Mouse (Mus musculus): Measurements from ENCODE around the gene Pcdh10.

Gene Pcdh10

DNA sequence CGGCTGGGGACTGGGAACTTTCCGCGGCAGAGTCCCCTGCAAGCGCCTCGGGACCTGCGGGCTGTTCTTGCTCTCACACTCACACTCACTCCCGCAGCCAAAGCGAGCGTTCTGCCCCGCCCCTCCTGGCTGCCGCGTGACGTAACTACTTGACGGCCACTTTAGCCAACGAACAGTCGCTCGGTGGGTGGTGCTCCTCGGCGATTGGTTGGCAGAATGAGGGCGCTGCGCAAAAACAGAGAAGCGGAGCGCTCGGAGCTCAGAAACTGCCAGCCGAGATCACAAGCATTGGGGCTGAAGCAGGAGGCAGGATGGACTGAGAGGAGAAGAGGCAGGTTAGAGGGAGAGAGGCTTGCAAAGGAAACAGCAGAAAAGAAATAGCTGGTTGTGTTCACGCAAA, at the start of gene Pcdh10:
Gene Pcdh10, plus strand, starts transcription at position 254 of the 400 bp plus-strand sequence.
- no peak for DNase-seq (ENCODE audit: low spot score in 2 of 2)

DNA sequence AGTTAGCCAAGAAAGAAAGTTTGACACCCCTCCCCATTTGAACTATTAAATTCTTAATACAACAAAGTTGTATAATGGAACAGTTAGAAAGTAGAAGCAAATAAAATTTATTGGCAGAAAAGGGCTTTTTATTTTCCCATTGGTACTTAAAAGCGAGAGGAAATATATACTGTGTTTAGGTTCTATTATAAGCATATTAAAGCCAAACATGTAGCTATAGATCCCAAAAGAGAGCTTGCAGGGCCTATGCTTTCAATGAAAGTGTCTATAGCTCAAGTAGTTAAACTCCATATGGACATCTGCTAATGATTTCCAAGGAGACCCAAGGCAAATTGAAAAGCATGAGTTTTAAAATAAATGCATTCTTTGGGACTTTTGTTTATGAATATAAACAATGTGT, 22.3 kb upstream of the Pcdh10 start:
- no peak for DNase-seq (ENCODE audit: low spot score in 2 of 2)

DNA sequence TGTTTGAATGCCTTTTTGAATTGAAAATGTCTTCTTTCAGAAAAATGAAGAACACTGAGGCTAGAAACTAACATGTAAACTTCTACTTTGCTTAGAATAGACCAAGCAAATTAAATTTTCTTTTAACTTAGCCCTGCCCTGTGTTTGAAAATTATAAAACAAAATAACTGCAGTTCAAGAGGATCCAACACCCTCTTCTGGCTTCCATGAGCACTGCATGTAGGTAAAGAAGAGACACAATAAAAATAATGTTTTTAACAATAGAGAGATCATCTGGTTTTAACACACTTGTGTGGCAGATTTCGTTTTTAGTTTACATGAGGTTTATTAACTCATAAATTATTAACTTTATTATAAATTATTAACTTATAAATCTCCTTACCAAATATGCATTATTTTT, 9.2 kb upstream of the Pcdh10 start:
- DNase-seq (ENCODE audit: low spot score in 2 of 2), result no peak

DNA sequence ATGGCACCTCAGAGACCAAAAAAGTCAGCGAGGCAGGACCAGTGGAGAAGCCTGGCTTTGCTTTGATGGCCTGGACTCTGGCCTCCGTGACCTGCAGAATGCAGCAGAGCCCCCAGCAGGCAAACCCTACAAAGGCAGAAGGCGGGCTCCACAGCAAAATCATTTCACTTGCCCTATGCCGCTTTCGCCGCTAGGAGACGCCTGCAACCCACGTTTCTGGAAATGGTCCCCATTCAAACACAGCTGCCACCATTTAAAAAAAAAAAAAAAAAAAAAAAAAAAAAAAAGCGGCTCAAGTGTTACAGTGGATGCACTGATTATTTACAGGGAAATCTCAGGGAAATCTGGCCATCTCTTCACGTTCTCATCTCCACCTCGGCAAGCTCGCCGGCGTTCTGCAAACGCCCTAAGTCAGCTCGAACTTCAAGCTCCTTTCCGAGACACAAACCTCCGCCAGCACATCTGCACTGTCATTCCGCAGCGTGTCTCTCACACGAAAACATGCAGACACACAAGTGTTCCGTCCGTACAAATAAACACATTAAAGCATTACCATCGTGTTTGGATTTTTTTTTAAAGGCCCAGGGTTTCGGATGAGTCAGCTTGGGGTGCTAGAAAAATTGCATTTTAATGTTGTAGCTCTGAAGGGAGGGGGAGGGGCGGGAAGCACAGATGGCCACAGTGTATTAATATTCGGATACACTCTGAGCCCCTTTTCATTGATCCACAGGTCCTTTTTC, 2.3 kb upstream of the Pcdh10 start:
- DNase-seq (ENCODE audit: low spot score in 2 of 2), result no peak

DNA sequence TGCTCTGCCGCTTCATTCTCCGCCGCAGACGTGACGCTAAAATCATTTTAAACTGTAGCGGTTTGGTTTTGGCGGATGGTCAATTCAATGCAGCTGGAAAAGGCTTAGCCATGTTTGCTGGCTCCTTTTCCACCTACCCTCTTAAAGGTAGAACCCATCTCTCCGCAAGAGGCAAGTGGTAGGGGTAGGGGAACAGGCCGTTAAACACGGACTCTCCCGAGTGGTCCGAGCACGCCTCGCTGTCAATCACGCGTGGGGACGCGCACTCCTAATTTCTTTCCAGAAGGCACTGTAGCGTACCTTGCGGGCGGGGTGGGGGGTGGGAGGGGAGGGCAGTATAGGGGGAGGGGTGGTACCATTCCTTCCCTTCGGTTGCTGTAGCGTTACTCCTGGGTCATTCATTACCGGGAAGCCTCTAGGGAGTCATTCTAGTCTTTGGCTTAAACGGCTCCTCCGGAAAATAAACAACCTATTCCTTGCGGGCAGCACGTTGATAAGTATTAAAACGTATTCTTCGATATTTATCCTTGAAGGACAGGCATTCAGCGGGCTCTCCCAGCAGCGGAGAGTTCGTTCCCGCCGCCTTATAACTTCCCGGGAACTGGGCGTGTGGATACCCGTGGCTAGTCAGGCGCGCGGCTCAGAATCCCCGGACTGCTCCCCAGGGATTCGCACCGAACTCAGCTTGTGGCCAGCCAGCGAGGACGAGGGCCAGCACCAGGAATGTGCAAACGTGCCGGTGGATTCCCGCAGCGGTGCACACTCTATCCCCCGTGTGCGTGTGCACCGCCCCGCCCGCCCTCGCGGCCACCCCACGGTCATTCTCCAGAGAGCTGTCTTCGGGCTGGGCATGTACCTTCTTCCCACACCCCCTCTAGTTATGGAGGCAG, 1.5 kb upstream of the Pcdh10 start:
- no peak for DNase-seq (ENCODE audit: low spot score in 2 of 2)

DNA sequence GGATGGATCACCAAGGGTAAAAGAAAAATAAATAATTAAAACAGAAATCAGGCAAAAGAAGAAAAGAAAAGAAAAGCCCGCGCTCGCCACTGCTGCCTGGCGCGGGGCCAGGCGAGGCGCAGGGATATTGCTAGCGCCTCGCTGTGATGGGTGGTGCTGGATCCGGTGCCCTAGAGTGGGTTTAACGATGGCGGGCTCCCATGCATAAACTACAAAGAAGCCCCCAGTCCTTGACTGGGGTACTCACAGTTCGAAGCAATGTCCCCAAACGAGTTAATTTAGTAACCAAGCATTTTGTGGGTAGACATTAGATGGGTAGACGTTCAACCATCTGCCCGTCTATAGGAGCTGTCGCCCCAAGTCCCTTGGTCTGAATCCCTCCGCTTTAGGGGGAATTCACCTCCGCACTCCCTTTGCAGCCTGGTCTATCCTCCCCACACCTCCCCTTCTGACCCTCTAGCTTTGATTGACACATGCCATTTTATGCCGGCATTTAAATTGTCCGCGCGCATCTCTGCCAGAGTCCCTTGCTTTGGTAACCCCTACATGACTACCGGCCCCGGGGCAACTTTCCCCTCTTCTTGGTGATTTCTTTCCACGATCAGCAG, 703 bp upstream of the Pcdh10 start:
- DNase-seq (ENCODE audit: low spot score in 2 of 2), result no peak

DNA sequence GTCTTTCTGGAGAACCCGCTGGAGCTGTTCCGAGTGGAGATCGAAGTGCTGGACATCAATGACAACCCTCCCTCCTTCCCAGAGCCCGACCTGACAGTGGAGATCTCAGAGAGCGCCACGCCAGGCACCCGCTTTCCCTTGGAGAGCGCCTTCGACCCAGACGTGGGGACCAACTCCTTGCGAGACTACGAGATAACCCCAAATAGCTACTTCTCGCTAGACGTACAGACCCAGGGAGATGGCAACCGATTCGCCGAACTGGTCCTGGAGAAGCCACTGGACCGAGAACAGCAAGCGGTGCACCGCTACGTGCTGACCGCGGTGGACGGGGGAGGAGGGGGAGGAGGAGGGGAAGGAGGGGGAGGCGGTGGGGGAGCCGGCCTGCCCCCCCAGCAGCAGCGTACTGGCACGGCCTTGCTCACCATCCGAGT, 1.4 kb downstream of the Pcdh10 start:
- DNase-seq (ENCODE audit: low spot score in 2 of 2), result no peak

DNA sequence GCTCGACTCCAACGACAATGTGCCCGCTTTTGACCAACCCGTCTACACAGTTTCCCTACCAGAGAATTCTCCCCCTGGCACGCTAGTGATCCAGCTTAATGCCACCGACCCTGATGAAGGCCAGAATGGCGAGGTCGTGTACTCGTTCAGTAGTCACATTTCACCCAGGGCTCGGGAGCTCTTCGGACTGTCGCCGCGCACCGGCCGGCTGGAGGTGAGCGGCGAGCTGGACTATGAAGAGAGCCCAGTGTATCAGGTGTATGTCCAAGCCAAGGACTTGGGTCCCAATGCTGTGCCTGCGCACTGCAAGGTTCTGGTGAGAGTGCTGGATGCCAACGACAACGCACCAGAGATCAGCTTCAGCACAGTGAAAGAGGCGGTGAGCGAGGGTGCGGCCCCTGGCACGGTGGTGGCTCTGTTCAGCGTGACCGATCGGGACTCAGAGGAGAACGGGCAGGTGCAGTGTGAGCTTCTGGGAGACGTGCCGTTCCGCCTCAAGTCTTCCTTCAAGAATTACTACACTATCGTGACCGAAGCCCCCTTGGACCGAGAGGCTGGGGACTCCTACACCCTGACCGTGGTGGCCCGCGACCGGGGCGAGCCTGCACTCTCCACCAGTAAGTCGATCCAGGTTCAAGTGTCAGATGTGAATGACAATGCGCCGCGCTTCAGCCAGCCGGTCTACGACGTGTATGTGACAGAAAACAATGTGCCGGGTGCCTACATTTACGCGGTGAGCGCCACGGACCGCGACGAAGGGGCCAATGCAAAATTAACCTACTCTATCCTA, 2.0 kb downstream of the Pcdh10 start:
- DNase-seq (ENCODE audit: low spot score in 2 of 2), result no peak

DNA sequence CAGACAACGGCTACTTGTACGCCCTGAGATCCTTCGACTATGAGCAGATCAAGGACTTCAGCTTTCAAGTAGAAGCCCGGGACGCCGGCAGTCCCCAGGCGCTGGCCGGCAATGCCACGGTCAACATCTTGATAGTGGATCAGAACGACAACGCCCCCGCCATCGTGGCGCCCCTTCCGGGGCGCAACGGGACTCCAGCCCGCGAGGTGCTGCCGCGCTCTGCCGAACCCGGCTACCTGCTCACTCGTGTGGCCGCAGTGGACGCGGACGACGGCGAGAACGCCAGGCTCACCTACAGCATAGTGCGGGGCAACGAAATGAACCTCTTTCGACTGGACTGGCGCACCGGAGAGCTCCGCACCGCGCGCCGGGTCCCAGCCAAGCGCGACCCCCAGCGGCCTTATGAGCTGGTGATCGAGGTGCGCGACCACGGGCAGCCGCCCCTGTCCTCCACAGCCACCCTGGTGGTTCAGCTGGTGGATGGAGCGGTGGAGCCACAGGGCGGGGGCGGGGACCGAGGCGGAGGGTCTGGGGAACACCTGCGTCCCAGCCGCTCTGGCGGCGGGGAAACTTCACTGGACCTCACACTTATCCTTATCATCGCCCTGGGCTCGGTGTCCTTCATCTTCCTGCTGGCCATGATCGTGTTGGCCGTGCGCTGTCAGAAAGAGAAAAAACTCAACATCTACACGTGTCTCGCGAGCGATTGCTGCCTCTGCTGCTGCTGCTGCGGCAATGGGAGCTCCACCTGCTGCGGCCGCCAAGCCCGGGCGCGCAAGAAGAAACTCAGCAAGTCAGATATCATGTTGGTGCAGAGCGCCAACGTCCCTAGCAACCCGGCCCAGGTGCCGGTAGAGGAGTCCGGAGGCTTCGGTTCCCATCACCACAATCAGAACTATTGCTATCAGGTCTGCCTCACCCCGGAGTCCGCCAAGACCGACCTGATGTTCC, 2.9 kb downstream of the Pcdh10 start:
- no peak for DNase-seq (ENCODE audit: low spot score in 2 of 2)

DNA sequence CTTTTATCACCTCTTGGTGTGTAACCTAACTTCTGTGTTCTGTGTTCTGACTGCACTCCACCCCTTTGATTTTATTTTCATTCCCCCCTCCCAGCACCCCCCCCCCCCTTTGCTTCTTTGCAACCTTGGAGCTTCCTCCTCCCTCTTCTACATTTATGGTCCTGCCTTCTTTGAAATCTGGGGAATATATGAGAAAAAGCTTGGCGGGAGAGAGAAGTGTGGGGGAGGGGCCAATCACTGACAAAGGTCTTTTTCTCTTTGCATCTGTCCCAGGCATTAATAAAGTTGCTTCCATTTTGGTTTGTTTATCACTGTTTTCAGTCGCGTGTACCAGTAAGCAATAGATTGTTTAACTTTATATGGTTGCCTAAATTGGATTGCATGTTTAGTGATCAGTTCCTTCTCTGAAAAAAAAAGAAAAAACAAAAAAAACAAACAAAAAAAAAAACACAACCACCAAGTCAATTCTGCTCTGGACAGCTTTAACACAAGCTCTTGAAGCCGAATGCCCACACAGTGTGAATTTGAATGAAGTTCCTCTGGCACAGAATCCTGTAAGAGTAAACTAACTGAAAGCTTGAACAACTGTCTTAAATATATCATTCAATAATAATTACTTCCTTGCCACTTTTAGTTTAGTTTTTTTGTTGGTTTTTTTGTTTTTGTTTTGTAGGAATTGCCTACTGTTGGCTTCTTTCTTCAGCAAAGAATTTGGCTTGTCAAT, 4.0 kb downstream of the Pcdh10 start:
- no peak for DNase-seq (ENCODE audit: low spot score in 2 of 2)

DNA sequence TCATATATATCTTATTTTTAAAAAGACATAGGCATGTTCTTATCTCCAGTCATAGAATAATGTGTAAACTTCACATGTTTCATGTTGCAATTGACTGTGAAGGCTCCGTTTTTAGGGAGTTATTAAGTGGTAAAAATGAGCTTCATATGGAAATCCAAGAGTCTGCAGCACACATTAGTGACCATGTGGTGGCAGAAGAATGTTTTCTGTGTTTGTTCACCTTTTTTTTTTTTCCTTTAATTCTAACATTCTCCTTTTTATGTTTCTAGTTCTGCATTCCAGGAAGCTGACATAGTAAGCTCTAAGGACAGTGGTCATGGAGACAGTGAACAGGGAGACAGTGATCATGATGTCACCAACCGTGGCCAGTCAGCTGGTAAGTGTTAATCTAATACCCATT, 5.6 kb downstream of the Pcdh10 start:
- DNase-seq (ENCODE audit: low spot score in 2 of 2), result no peak

DNA sequence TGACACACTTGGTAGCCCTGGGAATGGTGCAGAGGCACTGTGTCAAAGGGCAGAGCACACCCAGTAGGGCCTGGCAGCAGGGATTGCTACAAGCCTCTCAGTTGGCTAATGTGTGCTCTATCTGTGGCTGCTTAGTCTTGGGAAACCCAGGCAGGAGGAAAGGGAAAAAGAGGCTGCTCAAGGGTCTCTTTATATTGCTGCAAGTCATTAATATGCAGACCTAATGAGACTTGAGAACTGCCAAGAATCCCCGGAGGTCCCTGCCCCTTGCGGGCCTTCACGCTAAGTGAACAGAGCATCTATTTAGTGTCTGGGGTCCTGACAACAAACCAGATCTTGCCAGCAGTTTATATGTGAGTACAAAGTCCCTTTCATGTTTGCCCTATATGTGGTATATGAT, 6.8 kb downstream of the Pcdh10 start:
- DNase-seq (ENCODE audit: low spot score in 2 of 2), result no peak

DNA sequence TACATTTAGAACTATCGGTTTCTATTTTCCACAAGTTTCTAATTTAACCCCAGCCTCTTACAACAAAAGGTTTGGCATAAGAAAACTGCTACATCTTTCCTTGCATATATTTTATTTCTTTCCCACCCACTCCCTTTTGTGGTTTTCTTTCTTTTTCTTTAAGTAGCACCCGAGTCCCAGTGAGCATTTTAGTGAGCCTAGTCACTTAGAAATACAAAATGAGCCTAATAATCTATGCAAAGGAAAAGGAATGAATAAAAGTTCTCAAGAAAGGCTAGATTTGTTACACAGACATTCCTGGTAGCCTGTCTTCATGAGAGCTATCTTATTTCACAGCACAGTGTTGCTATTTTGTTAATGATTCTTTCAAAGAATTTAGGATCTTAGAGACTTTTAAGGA, 7.3 kb downstream of the Pcdh10 start:
- no peak for DNase-seq (ENCODE audit: low spot score in 2 of 2)

DNA sequence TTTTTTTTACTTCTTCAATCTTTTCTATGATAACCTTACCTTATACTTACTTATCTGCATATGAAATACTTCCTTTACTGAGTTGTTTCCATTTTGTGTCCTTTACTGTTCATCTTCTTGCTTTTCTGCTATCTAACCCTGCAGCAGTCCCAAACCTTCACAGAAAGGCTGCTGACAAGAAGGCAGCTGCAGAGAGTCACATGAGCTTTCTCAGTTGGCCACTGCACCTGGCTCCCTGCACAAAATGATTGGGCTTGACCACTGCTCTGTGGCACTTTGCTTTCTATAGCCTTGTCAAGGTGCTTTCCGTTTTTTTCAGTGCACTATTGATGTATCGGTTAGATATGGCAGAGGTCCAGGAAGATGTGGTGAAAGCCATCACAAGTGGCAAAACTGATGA, 8.3 kb downstream of the Pcdh10 start:
- DNase-seq (ENCODE audit: low spot score in 2 of 2), result no peak

DNA sequence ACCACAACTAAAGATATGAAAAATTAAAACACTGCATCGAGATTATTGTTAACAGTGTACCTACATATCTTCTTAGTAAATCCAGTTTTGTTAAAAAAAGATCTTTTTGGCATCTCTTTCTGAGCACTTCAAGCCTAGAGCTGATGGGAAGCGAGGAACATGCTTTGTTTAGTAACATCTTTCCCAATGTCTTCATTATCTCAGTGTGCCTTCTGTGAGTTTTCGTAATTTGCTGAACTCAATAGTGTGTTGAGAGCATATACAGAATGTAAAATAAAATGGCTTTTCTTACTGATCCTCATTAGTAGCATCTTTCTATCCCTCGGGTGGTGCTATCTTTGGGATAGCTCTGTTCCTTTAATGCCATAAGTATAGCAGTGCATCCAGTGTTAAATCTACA, 18.9 kb downstream of the Pcdh10 start:
- no peak for DNase-seq (ENCODE audit: low spot score in 2 of 2)

DNA sequence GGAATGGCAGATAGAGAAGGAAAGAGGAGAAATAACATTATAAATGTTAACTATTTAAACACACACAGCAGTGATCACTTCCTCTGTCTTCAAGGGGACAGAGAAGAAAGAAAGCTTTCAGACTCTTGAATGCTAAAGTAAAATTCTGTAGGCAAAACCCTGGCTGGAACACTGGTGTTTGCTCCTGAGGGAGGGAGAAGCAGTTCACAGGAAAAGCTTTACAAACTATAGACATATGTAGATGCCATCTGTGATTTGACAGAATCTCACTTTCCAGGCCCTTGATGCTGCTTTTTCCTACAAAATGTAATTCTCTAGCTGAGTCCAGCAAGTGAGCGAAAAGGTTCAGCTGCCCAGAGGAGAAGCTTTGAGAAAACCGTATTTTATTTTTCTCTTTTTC, 25.0 kb downstream of the Pcdh10 start:
- no peak for DNase-seq (ENCODE audit: low spot score in 2 of 2)

DNA sequence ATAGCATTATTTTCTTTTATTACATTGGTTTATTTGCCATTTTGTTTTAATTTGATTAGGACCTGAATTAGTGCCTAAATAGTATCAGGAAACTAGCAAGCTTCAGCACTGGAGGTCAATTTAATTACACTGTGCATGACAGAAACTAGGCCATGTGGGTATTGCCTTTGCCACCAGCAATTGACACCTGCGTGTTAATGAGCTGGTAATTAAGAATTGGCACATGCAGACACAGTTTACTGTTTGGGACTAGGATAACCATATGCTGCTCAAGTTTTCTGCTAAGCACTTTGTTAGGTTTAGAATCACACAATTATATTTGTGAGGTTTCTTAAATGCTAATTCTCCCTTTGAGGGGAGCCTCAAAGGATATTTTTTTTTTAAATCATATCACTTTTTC, 53.5 kb downstream of the Pcdh10 start:
- DNase-seq (ENCODE audit: low spot score in 2 of 2), result no peak

DNA sequence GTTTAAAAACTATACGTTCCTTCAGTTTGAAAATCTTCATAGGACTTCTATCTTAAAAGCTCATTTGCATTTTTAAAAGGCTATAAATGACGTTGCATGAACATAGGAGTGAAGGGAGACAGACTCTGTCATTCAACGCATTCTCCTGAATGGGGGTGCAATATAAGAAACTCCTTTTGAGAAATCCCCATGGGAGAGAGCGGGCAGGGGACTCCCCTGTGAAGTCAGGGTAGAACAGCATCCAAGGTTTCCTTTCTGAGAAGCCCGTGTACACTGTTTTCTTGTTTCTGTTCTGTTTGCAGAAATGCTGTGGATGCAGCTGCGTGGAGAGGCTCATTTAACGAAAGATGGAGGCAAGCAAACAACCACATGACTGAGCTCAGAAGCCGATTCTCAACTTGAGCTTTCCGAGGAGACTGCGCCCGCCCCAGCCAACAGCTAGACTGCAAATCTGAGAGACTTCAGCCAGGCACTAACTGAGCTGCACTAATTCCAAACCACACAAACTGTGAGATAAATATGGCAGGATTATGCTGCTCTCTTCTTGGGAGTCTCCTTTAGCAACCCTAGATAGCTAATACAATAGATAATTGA, 54.1 kb downstream of the Pcdh10 start:
- no peak for DNase-seq (ENCODE audit: low spot score in 2 of 2)

Data from natural killer cell, adult 2 months (primary cell).